Mouse (Mus musculus): ENCODE data around the gene Myh2. TPM values are rescaled to one million over a fixed set of nuclear protein-coding genes. Genes with fewer than 3 reads are reported as not detected.

Gene Myh2
- polyA plus RNA-seq, 1 experiment from 2014 or later = 0.09 TPM

GRCm38 (mm10) chr11:67144559-67145265 is 26.1 kb upstream of the Myh2 start:
- H3K4me2 ChIP-seq = no peak overlapping the region
- H3K36me3 ChIP-seq = no peaks in the 10 kb centered on the region
- H3K9me3 ChIP-seq = no peaks in the 10 kb centered on the region
- no peak overlapping the region for H3K9ac ChIP-seq (replicated peaks)
- H3K27me3 ChIP-seq = no peaks in the 10 kb centered on the region
- H3K27ac ChIP-seq = no peak overlapping the region
- 72% methylated on average over 6 of the region's 6 CpGs for WGBS
- no peak for ATAC-seq (ENCODE audit: insufficient number of reproducible peaks, insufficient read depth, low FRiP score, low TSS enrichment, low read depth)
- H3K4me1 ChIP-seq (replicated peaks) = no peaks in the 10 kb centered on the region
- no peak overlapping the region for H3K4me3 ChIP-seq (replicated peaks)

GRCm38 (mm10) chr11:67145482-67146408 is 25.1 kb upstream of the Myh2 start:
- Histone ChIP-seq H3K4me1 (replicated peaks) (no peaks in the 10 kb centered on the region), H3K4me3 (replicated peaks) (no peak overlapping the region), H3K9ac (replicated peaks) (no peak overlapping the region), H3K27me3 (no peaks in the 10 kb centered on the region), H3K9me3 (no peaks in the 10 kb centered on the region), H3K4me2 (no peak overlapping the region), H3K36me3 (no peaks in the 10 kb centered on the region), H3K27ac (no peak overlapping the region)
- ATAC-seq (ENCODE audit: insufficient number of reproducible peaks, insufficient read depth, low FRiP score, low TSS enrichment, low read depth) = no peak
- WGBS = 86% methylated on average over 5 of the region's 5 CpGs

- Histone ChIP-seq H3K4me1 (replicated peaks) (no peaks in the 10 kb centered on the region), H3K4me3 (replicated peaks) (no peak overlapping the region), H3K27me3 (no peaks in the 10 kb centered on the region), H3K4me2 (no peak overlapping the region), H3K9me3 (no peaks in the 10 kb centered on the region), H3K27ac (no peak overlapping the region), H3K9ac (replicated peaks) (no peak overlapping the region), H3K36me3 (no peaks in the 10 kb centered on the region)
- no peak for ATAC-seq (ENCODE audit: insufficient number of reproducible peaks, insufficient read depth, low FRiP score, low TSS enrichment, low read depth)
- WGBS = 87% methylated on average over 4 of the region's 4 CpGs
Measured at GRCm38 (mm10) chr11:67146409-67147282, 24.2 kb upstream of the Myh2 start.

DNA sequence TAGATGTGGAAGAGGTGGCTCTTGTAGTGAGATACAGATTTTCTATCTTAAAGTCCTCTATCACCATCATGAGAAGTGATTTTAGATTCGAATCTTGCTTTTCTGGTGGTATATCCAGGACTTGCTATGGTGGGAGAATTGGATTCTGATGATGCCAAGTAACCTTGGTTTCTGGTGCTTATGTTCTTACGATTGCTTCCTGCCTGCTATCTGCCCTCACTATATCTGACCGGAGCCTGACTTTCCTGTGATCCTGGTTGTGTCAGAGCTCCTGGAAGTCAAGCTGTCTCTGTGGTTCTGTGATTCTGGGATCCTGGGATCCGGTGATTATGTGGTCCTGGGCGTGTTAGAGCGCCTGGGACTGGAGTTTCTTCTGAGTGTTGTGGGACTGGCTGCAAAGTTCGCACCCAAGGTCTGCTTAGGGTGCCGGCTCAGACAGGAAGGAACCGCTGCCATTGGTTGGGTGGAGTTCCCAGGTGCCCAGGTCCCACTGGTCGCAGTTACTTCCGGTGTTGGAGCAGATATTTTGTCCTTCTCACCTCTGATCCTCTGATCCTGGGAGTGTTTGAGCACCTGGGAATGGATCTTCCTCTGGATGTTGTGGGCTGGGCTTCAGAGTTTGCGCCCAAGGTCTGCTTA is 23.4 kb upstream of the Myh2 start:
- no peak for ATAC-seq (ENCODE audit: insufficient number of reproducible peaks, insufficient read depth, low FRiP score, low TSS enrichment, low read depth)
- Histone ChIP-seq H3K9ac (replicated peaks) (no peak overlapping the region), H3K27me3 (no peaks in the 10 kb centered on the region), H3K27ac (no peak overlapping the region), H3K36me3 (no peaks in the 10 kb centered on the region), H3K9me3 (no peaks in the 10 kb centered on the region), H3K4me1 (replicated peaks) (no peaks in the 10 kb centered on the region), H3K4me2 (no peak overlapping the region), H3K4me3 (replicated peaks) (no peak overlapping the region)
- WGBS = 91% methylated on average over 12 of the region's 12 CpGs

DNA sequence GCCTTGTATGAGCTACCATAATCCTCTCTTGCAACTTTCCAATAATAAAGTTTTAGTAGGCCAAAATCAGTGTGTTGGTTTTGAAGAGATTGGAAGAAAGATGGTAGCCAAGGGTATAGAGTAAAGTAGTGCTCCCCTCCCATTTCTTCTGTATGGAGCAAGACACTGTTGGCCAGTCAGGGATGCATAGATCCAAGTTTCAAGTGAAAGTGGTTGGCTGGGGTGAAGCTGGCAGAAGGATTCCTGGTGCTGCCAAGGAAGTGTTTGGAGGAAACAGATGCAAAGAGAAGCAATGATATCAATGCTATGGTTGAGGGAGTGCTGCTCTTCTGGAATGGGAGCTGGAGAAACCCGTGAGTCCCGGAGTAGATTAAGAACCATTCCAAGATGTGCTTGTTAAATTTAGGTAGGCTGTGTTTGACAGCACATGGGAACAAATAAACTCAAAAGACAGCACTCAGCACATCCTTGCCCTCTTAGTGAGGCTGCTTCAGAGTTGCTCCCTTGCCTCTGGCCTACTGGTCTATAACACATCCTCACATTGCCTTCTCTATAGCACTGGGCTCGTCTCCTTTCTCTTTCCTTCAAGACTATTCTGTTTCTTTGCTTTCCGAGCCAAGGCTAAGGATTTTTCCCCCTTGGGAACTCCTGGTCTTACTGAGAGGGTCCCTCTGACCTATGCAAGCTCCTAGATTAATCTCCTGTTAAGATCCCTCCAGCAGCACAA is 22.4 kb upstream of the Myh2 start:
- 94% methylated on average over 4 of the region's 4 CpGs for WGBS
- Histone ChIP-seq H3K27me3 (no peaks in the 10 kb centered on the region), H3K27ac (no peak overlapping the region), H3K9me3 (no peaks in the 10 kb centered on the region), H3K4me1 (replicated peaks) (no peaks in the 10 kb centered on the region), H3K9ac (replicated peaks) (no peak overlapping the region), H3K4me3 (replicated peaks) (no peak overlapping the region), H3K4me2 (no peak overlapping the region), H3K36me3 (no peaks in the 10 kb centered on the region)
- no peak for ATAC-seq (ENCODE audit: insufficient number of reproducible peaks, insufficient read depth, low FRiP score, low TSS enrichment, low read depth)

GRCm38 (mm10) chr11:67150237-67150636 is 20.6 kb upstream of the Myh2 start:
- ATAC-seq (ENCODE audit: insufficient number of reproducible peaks, insufficient read depth, low FRiP score, low TSS enrichment, low read depth) = no peak
- 92% methylated on average over 2 of the region's 2 CpGs for WGBS
- H3K4me1 ChIP-seq (replicated peaks) = no peaks in the 10 kb centered on the region

GRCm38 (mm10) chr11:67151159-67151558 is 19.7 kb upstream of the Myh2 start:
- Histone ChIP-seq H3K4me2 (no peak overlapping the region), H3K4me1 (replicated peaks) (no peaks in the 10 kb centered on the region), H3K9ac (replicated peaks) (no peak overlapping the region), H3K27me3 (no peaks in the 10 kb centered on the region), H3K4me3 (replicated peaks) (no peak overlapping the region), H3K9me3 (no peaks in the 10 kb centered on the region), H3K36me3 (no peaks in the 10 kb centered on the region), H3K27ac (no peak overlapping the region)
- WGBS = 72% methylated on average over 3 of the region's 3 CpGs
- no peak for ATAC-seq (ENCODE audit: insufficient number of reproducible peaks, insufficient read depth, low FRiP score, low TSS enrichment, low read depth)

More at GRCm38 (mm10) chr11:67150237-67150636, 20.6 kb upstream of the Myh2 start:
- Histone ChIP-seq H3K4me3 (replicated peaks) (no peak overlapping the region), H3K27ac (no peak overlapping the region), H3K36me3 (no peaks in the 10 kb centered on the region), H3K9me3 (no peaks in the 10 kb centered on the region), H3K9ac (replicated peaks) (no peak overlapping the region), H3K4me2 (no peak overlapping the region), H3K27me3 (no peaks in the 10 kb centered on the region)

- H3K36me3 ChIP-seq = no peaks in the 10 kb centered on the region
- ATAC-seq (ENCODE audit: insufficient number of reproducible peaks, insufficient read depth, low FRiP score, low TSS enrichment, low read depth) = no peak
- no peak overlapping the region for H3K27ac ChIP-seq
- no peaks in the 10 kb centered on the region for H3K9me3 ChIP-seq
- H3K27me3 ChIP-seq = no peaks in the 10 kb centered on the region
- no peaks in the 10 kb centered on the region for H3K4me1 ChIP-seq (replicated peaks)
- 87% methylated on average over 16 of the region's 16 CpGs for WGBS
- no peak overlapping the region for H3K4me3 ChIP-seq (replicated peaks)
- H3K4me2 ChIP-seq = no peak overlapping the region
- H3K9ac ChIP-seq (replicated peaks) = no peak overlapping the region
Measured at GRCm38 (mm10) chr11:67151651-67152630, 18.9 kb upstream of the Myh2 start.

DNA sequence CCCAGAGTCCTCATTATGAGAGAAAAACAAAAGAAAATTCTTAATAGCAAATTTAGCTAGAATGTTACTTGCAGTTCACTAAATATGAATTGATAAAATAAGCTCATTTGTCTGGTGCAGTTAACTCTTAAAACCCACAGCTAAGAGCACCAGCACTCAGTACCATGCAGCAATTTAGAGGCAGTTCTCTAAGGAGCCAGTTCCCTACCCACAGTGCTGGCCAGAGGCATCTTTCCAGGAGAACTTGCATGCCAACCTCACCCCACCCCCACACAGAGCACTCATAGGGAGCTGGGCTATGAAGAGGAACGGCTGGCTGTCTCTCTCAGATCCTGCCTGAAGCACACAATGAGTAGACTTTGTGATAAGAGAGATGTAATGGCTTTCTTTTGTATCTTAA is 17.7 kb upstream of the Myh2 start:
- H3K27me3 ChIP-seq = no peaks in the 10 kb centered on the region
- no peak overlapping the region for H3K4me3 ChIP-seq (replicated peaks)
- no peak overlapping the region for H3K27ac ChIP-seq
- WGBS = 35% methylated on average over 1 of the region's 1 CpGs
- H3K4me2 ChIP-seq = no peak overlapping the region
- H3K4me1 ChIP-seq (replicated peaks) = no peaks in the 10 kb centered on the region
- no peaks in the 10 kb centered on the region for H3K36me3 ChIP-seq
- H3K9me3 ChIP-seq = no peaks in the 10 kb centered on the region
- no peak overlapping the region for H3K9ac ChIP-seq (replicated peaks)
- no peak for ATAC-seq (ENCODE audit: insufficient number of reproducible peaks, insufficient read depth, low FRiP score, low TSS enrichment, low read depth)
